Mouse (Mus musculus) liver, embryonic 18 days (tissue): ENCODE data around the gene Gmcl1. TPM values are rescaled to one million over a fixed set of nuclear protein-coding genes. Genes with fewer than 3 reads are reported as not detected.

ENCODE experiments used
- polyA plus RNA-seq: library from polyadenylated mRNA; depleted of rRNA; stranded (reverse); fragments of >200 nt; gene quantifications from 2 replicates; pipeline ENCODE4 v1.2.3, GENCODE M21; 2012; rRNA removed

Gene Gmcl1
- polyA plus RNA-seq, result 4.5 and 5.1 TPM in 2 replicates

GRCm38 (mm10) chr6:86733183-86733876, at the start of gene Gmcl1:
Gene Gmcl1 (minus strand): TSS chr6:86733383.

DNA sequence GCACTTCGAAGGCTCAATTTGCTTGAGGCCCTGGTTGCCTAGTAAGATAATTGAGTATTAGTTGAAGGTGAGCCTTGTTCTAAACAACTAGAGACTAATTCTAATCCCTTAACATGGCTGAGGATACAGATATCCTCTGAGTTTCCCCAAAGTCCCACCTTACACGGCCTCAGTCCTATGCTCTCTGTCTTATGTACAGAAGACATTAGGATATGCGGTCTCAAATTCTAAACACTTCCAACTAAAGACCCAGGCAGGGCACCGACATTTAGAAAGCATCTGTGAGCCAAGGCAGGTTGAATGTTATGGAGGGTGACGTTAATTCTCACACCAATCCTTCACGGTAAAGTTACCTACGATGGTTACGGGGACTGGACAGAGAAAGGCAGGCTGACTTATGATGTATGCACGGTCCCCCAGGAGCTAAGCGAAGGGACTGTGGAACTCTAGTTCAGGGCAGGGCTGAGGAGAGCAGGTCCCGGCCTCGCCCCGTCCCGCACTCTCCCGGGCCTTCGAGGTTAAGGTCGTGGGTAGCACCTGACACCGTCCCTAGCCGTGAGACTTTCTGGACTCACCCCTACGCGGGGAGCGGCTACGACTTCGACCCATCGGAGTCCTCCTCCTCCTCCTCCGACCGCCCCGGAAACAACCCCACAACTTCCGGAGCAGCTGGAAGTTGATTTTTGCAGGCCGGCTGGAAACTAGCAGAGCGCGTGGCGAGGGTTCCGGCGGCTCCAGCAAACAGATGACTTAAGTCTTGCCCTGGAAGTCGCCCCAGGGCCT, 49.1 kb downstream of the Gmcl1 start, which contains the start of gene Snrnp27:
Gene Snrnp27, minus strand, starts transcription at position 651 of the 783 bp plus-strand sequence.

DNA sequence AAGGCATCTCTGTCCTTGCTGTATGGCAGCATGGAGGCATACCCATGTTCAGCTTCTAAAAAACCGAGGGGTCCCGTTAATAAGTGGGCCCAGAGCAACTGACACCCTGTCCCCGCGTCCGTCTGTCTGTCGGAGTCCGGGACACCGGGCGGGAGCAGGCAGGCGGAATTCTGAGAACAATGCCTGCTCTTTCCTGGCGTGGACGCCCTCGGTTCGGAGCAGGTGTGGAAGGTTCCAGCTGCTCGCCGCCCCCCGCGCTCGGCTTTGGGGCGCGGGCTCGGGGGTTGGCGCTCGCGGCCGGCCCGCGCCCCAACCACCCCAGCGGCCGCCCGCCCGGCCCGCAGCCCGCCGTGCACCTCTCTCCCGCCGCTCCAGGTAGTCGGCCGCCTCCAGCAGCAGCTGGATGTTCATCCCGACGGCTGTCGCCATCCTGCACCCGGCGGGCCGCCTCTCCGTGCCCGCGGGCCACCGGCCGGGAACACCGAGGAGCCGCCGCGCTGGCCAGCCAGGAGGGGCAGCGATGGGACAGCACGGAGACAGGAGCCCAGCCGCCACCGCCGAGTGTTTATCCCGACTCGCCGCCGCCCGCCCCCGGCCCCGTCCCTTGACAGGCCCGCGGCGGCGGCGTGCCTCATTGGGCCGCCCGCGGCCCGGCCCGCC, 64.5 kb downstream of the Gmcl1 start, which contains the start of gene Mxd1:
Gene Mxd1, minus strand, starts transcription at position 582 of the 660 bp plus-strand sequence.

Other genes with a start within 250 kb of the Gmcl1 start
- 99.3 and 102 TPM in 2 replicates for gene Pcbp1, start 207.1 kb downstream of the Gmcl1 start, polyA plus RNA-seq
- 11.0 and 12.9 TPM in 2 replicates for gene Asprv1, start 105.2 kb downstream of the Gmcl1 start, polyA plus RNA-seq
- gene Mxd1, start 64.2 kb downstream of the Gmcl1 start, polyA plus RNA-seq, result 21.2 and 22.5 TPM in 2 replicates
- gene Snrnp27, start 48.9 kb downstream of the Gmcl1 start, polyA plus RNA-seq, result 20.3 and 21.0 TPM in 2 replicates
- 30.7 and 31.2 TPM in 2 replicates for gene Anxa4, start 60.2 kb upstream of the Gmcl1 start, polyA plus RNA-seq
- 2.5 and 2.6 TPM in 2 replicates for gene Aak1, start 116.1 kb upstream of the Gmcl1 start, polyA plus RNA-seq